In genomic region chr12:103368326-103368669, GRCm38 (mm10) we compare ENCODE assay signal across 10 mouse cellular contexts. TPM values are rescaled to one million over a fixed set of nuclear protein-coding genes. Genes with fewer than 3 reads are reported as not detected.
DNase-seq lines count a peak whose midpoint lies in the region; ATAC-seq and TF ChIP-seq lines count a peak whose summit lies in the region.
"Had no signal": no experiment of that assay in that cellular context is flagged by ENCODE, and none has a peak within 500 bp of the region (broad histone marks: within the 10 kb centered on the region; RNA-seq: fewer than 3 reads in every experiment).

No protein-coding gene starts in this region.

- H3K4me3 ChIP-seq in heart, postnatal 0 days (ENCODE audit: low read depth, low read length) = 0 out of 2 replicates have a peak overlapping the region, but pooled peaks have one; percentile 8
- H3K4me3 ChIP-seq in liver, embryonic 15.5 days (replicated peaks) = peak overlapping the region; percentile 32
- no peak overlapping the region for H3K4me3 ChIP-seq in left cerebral cortex, adult 2 months
- no peak overlapping the region for H3K4me3 ChIP-seq in thymus, adult 2 months (ENCODE audit: control insufficient read depth, insufficient read depth, low read length)

- no peaks in the 10 kb centered on the region for H3K4me1 ChIP-seq in heart, postnatal 0 days (ENCODE audit: control insufficient read depth, insufficient read depth)
- peaks cover 19% of the 10 kb centered on the region for H3K4me1 ChIP-seq in liver, embryonic 15.5 days (replicated peaks)
- H3K4me1 ChIP-seq in thymus, adult 2 months (replicated peaks; ENCODE audit: control insufficient read depth, insufficient read depth, low read length) = no peaks in the 10 kb centered on the region

- peak overlapping the region; percentile 38 for H3K4me2 ChIP-seq in heart, postnatal 0 days (ENCODE audit: low read depth, low read length)
- peak overlapping the region; percentile 64 for H3K4me2 ChIP-seq in liver, embryonic 15.5 days

- no peak for TF ChIP-seq EP300 in heart, postnatal 0 days (IDR thresholded peaks at IDR 0.05; ENCODE audit: low read depth)

- no peak for ATAC-seq in heart, postnatal 0 days (ENCODE audit: insufficient read depth, low read depth)
- peak; percentile 64 for ATAC-seq in erythroid progenitor cell, adult 5-6 weeks (replicated peaks; ENCODE audit: low FRiP score, poor library complexity, severe bottlenecking)
- no peak; the same call in 1 of the 2 replicates for ATAC-seq in liver, embryonic 15.5 days (ENCODE audit: insufficient read depth)

- 72% methylated on average over 7 of the region's 7 CpGs for WGBS in heart, postnatal 0 days
- 23% methylated on average over 7 of the region's 7 CpGs for WGBS in liver, embryonic 15.5 days (ENCODE audit: insufficient replicate concordance)
- 70% methylated on average over 7 of the region's 7 CpGs for WGBS in thymus, adult 2 months

- H3K27ac ChIP-seq in heart, postnatal 0 days (ENCODE audit: low read depth) = no peak overlapping the region
- no peak overlapping the region for H3K27ac ChIP-seq in liver, embryonic 15.5 days (replicated peaks)
- no peak overlapping the region for H3K27ac ChIP-seq in left cerebral cortex, adult 2 months
- no peak overlapping the region for H3K27ac ChIP-seq in thymus, adult 2 months (ENCODE audit: control insufficient read depth, insufficient read depth, low read length)

- H3K36me3 ChIP-seq in heart, postnatal 0 days (replicated peaks; ENCODE audit: control insufficient read depth, insufficient read depth, low read length) = no peaks in the 10 kb centered on the region
- H3K36me3 ChIP-seq in liver, embryonic 15.5 days (replicated peaks) = no peaks in the 10 kb centered on the region
- no peaks in the 10 kb centered on the region for H3K36me3 ChIP-seq in thymus, adult 2 months (ENCODE audit: control insufficient read depth, insufficient read depth, low read length)

- TF ChIP-seq POLR2A in thymus, adult 2 months (IDR thresholded peaks at IDR 0.05; ENCODE audit: control insufficient read depth, extremely low read depth, insufficient read depth, low read length, poor library complexity) = no peak

- no peaks in the 10 kb centered on the region for H3K9me3 ChIP-seq in heart, postnatal 0 days (replicated peaks; ENCODE audit: control insufficient read depth, low read length)
- H3K9me3 ChIP-seq in liver, embryonic 15.5 days (replicated peaks) = no peaks in the 10 kb centered on the region

- no peak for DNase-seq in heart, postnatal 0 days (ENCODE audit: low spot score)
- no peak for DNase-seq in heart, postnatal 10 days
- peak; percentile 40 for DNase-seq in MEL-GATA-1-ER (ENCODE audit: extremely low read depth, low read depth)
- DNase-seq in left cerebral cortex, adult 2 months (ENCODE audit: extremely low spot score in 1 of 2, low spot score in 2 of 2) = no peak
- no peak for DNase-seq in thymus, adult 2 months
- no peak for DNase-seq in kidney, adult 9 months

- H3K9ac ChIP-seq in heart, postnatal 0 days (replicated peaks; ENCODE audit: low read depth, low read length) = no peak overlapping the region
- no peak overlapping the region for H3K9ac ChIP-seq in liver, embryonic 15.5 days

- no peak for TF ChIP-seq CTCF in heart, postnatal 0 days (IDR thresholded peaks at IDR 0.05; ENCODE audit: low read depth)
- no peak for TF ChIP-seq CTCF in left cerebral cortex, adult 2 months (IDR thresholded peaks at IDR 0.05)
- no peak for TF ChIP-seq CTCF in thymus, adult 2 months (IDR thresholded peaks at IDR 0.05; ENCODE audit: borderline replicate concordance, control insufficient read depth, extremely low read depth, insufficient read depth, low read length, poor library complexity)

- intact Hi-C loops in heart, postnatal 10 days (cut with DNase I) = loop anchor here (5.0 kb wide), 2 partner anchors 41 to 226 kb away; no protein-coding TSS in a partner anchor
- intact Hi-C loops in left cerebral cortex, adult 2 months (cut with DNase I) = loop anchor here (2.0 kb wide), 1 partner anchor 43 kb away; no protein-coding TSS in a partner anchor

- no peaks in the 10 kb centered on the region for H3K27me3 ChIP-seq in heart, postnatal 0 days (ENCODE audit: control insufficient read depth, insufficient read depth, low read length)
- peaks cover 19% of the 10 kb centered on the region for H3K27me3 ChIP-seq in liver, embryonic 15.5 days
- H3K27me3 ChIP-seq in thymus, adult 2 months (ENCODE audit: control insufficient read depth, insufficient read depth, low read length) = no peaks in the 10 kb centered on the region; the same call in 1 of the 2 replicates

RNA-seq across cellular contexts. Expression of gene Asb2, which starts 12.5 kb away (rescaled TPM):
- total RNA-seq in heart, postnatal 0 days (2014; rRNA removed; ENCODE audit: low replicate concordance) = 572 and 632 TPM in 2 replicates
- polyA plus RNA-seq in heart, postnatal 0 days (2015; fragmentation: Nextera tagmentation; extraction: Ambion mirVana) = 289 and 380 TPM in 2 replicates
- 100 to 1,000 TPM; 406 to 430 TPM for total RNA-seq in heart, postnatal 10 days (2021)
- total RNA-seq in erythroid progenitor cell, adult 5-6 weeks (2015; ENCODE audit: low replicate concordance) = 1.7 and 2.9 TPM in 2 replicates
- 0.64 and 4.6 TPM in 2 replicates for total RNA-seq in erythroid progenitor cell, adult 5-6 weeks (2017; ENCODE audit: low replicate concordance)
- polyA plus RNA-seq in liver, embryonic 15.5 days (2015; fragmentation: Nextera tagmentation; extraction: Ambion mirVana) = 3.5 and 3.9 TPM in 2 replicates
- total RNA-seq in left cerebral cortex, adult 2 months (2021) = 1 to 10 TPM; 3.3 to 3.7 TPM
- 31.8 and 64.7 TPM in 2 replicates for polyA plus RNA-seq in thymus, adult 2 months (2012; rRNA removed)

RNA-seq across cellular contexts. Expression of gene Otub2, which starts 20.2 kb away (rescaled TPM):
- total RNA-seq in heart, postnatal 0 days (2014; rRNA removed; ENCODE audit: low replicate concordance) = 8.6 and 12.2 TPM in 2 replicates
- polyA plus RNA-seq in heart, postnatal 0 days (2015; fragmentation: Nextera tagmentation; extraction: Ambion mirVana) = 5.0 and 5.7 TPM in 2 replicates
- total RNA-seq in heart, postnatal 10 days (2021) = 1 to 10 TPM; 2.7 to 3.4 TPM
- 28.1 and 45.4 TPM in 2 replicates for total RNA-seq in erythroid progenitor cell, adult 5-6 weeks (2015; ENCODE audit: low replicate concordance)
- total RNA-seq in erythroid progenitor cell, adult 5-6 weeks (2017; ENCODE audit: low replicate concordance) = 18.9 and 25.4 TPM in 2 replicates
- 28.5 and 28.9 TPM in 2 replicates for polyA plus RNA-seq in liver, embryonic 15.5 days (2015; fragmentation: Nextera tagmentation; extraction: Ambion mirVana)
- total RNA-seq in left cerebral cortex, adult 2 months (2021) = 10 to 100 TPM; 34.2 to 35.1 TPM
- 1.4 and 2.0 TPM in 2 replicates for polyA plus RNA-seq in thymus, adult 2 months (2012; rRNA removed)

RNA-seq across cellular contexts. Expression of gene 9330161L09Rik, which starts 39.3 kb away (rescaled TPM):
- total RNA-seq in heart, postnatal 0 days (2014; rRNA removed; ENCODE audit: low replicate concordance) = 2.5 and 2.8 TPM in 2 replicates
- 0.27 and 0.34 TPM in 2 replicates for polyA plus RNA-seq in heart, postnatal 0 days (2015; fragmentation: Nextera tagmentation; extraction: Ambion mirVana)
- total RNA-seq in heart, postnatal 10 days (2021) = 1 to 10 TPM in 1 of 2 experiments, under 1 TPM in 1; 0.97 to 1.8 TPM
- total RNA-seq in erythroid progenitor cell, adult 5-6 weeks (2015; ENCODE audit: low replicate concordance) = 3.8 TPM in 1 of 2 replicates, not detected in the other
- total RNA-seq in erythroid progenitor cell, adult 5-6 weeks (2017; ENCODE audit: low replicate concordance) = 3.4 TPM in 1 of 2 replicates, not detected in the other
- polyA plus RNA-seq in liver, embryonic 15.5 days (2015; fragmentation: Nextera tagmentation; extraction: Ambion mirVana) = 0.12 and 0.26 TPM in 2 replicates
- 1 to 10 TPM; 2.6 to 3.7 TPM for total RNA-seq in left cerebral cortex, adult 2 months (2021)
- polyA plus RNA-seq in thymus, adult 2 months (2012; rRNA removed) = 1.7 and 2.1 TPM in 2 replicates

RNA-seq across cellular contexts. Expression of gene Ddx24, which starts 57.3 kb away (rescaled TPM):
- 86.1 and 165 TPM in 2 replicates for total RNA-seq in heart, postnatal 0 days (2014; rRNA removed; ENCODE audit: low replicate concordance)
- polyA plus RNA-seq in heart, postnatal 0 days (2015; fragmentation: Nextera tagmentation; extraction: Ambion mirVana) = 80.0 and 95.3 TPM in 2 replicates
- total RNA-seq in heart, postnatal 10 days (2021) = 10 to 100 TPM; 82.2 to 94.5 TPM
- 41.9 and 51.5 TPM in 2 replicates for total RNA-seq in erythroid progenitor cell, adult 5-6 weeks (2015; ENCODE audit: low replicate concordance)
- total RNA-seq in erythroid progenitor cell, adult 5-6 weeks (2017; ENCODE audit: low replicate concordance) = 61.6 and 62.0 TPM in 2 replicates
- polyA plus RNA-seq in liver, embryonic 15.5 days (2015; fragmentation: Nextera tagmentation; extraction: Ambion mirVana) = 32.3 and 47.5 TPM in 2 replicates
- total RNA-seq in left cerebral cortex, adult 2 months (2021) = 100 to 1,000 TPM; 220 to 238 TPM
- 50.8 and 54.8 TPM in 2 replicates for polyA plus RNA-seq in thymus, adult 2 months (2012; rRNA removed)

RNA-seq across cellular contexts. Expression of gene Fam181a, which starts 57.5 kb away (rescaled TPM):
- not detected in 2 replicates for total RNA-seq in heart, postnatal 0 days (2014; rRNA removed; ENCODE audit: low replicate concordance)
- not detected in 2 replicates for polyA plus RNA-seq in heart, postnatal 0 days (2015; fragmentation: Nextera tagmentation; extraction: Ambion mirVana)
- not detected for total RNA-seq in heart, postnatal 10 days (2021)
- total RNA-seq in erythroid progenitor cell, adult 5-6 weeks (2015; ENCODE audit: low replicate concordance) = not detected in 2 replicates
- not detected in 2 replicates for total RNA-seq in erythroid progenitor cell, adult 5-6 weeks (2017; ENCODE audit: low replicate concordance)
- polyA plus RNA-seq in liver, embryonic 15.5 days (2015; fragmentation: Nextera tagmentation; extraction: Ambion mirVana) = not detected in 2 replicates
- 1 to 10 TPM; 1.6 to 2.6 TPM for total RNA-seq in left cerebral cortex, adult 2 months (2021)
- not detected in 2 replicates for polyA plus RNA-seq in thymus, adult 2 months (2012; rRNA removed)
- total RNA-seq: adrenal gland, adult 2 months; ES-E14 had no signal

Comparison
In these comparisons a context has a peak if more than half of its experiments do, and no peak if none do; other contexts are left out.
1. H3K4me3 ChIP-seq: peak in heart, postnatal 0 days (single experiment) and liver, embryonic 15.5 days (single experiment); none in left cerebral cortex, adult 2 months (single experiment) and thymus, adult 2 months (single experiment).
2. RNA of gene Asb2, which starts 12.5 kb away (total RNA-seq): 572 to 632 TPM in heart, postnatal 0 days and 406 to 430 TPM in heart, postnatal 10 days; 0.64 to 4.6 TPM in erythroid progenitor cell, adult 5-6 weeks and 3.3 to 3.7 TPM in left cerebral cortex, adult 2 months; every median in the first group is over 10 times any median in the second.